Mouse (Mus musculus): Measurements from ENCODE around the gene Rhobtb3. TPM values are rescaled to one million over a fixed set of nuclear protein-coding genes. Genes with fewer than 3 reads are reported as not detected.
"Not testable (repeated sequence)": the region's sequence is repeated elsewhere in the genome, so short reads cannot be mapped to it uniquely, and the experiment has no call there.

The Rhobtb3 gene
- polyA plus RNA-seq, 1 experiment from 2014 or later, result 71.3 TPM

DNA sequence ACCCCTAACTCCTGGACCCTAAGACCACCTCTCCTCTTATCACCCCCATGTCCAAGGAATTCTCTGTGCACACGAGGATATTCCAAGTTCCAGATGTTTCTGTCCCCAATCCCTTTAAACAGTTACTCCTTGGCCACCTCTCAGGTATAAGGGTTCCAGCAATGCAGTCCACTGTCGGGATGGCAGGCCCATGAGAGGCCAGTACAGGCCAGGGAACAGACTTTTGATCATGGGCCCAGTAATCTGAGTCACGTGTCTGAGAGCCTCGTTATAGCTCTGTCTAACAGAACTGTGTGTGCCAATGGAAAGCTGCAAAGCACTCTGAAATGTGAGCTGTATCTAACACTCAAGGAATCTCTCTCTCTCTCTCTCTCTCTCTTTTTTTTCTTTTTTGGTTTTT, 29.6 kb downstream of the Rhobtb3 start:
- peaks cover 49% of the 10 kb centered on the region for H3K36me3 ChIP-seq
- ATAC-seq (ENCODE audit: insufficient number of reproducible peaks, insufficient read depth, low FRiP score, low TSS enrichment), result 0 out of 2 replicates have a peak, but pooled peaks have one; percentile 47

DNA sequence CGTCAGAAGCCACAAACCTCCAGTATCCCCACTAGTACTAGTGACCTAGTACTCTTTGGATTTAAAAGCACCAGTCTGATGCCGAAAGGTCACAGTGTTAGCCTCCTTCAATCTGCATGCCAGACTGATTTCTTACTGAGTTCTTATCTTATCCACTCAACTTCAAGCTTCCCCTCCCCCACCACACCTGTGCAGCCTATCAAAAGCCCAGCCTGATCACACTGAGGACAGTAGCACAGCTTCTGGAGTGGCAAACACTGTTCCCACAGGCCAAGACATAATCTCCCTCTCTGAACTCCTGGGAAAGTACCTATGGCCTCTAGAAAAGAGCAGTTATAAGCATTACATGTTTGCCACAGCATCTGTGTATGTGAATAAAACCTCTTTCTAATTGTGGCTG, 35.5 kb downstream of the Rhobtb3 start:
- WGBS, result 61% methylated on average over 2 of the region's 2 CpGs
- H3K36me3 ChIP-seq, result peaks cover 17% of the 10 kb centered on the region
- no peak overlapping the region for H3K27ac ChIP-seq
- ATAC-seq (ENCODE audit: insufficient number of reproducible peaks, insufficient read depth, low FRiP score, low TSS enrichment), result no peak
- no peak overlapping the region for H3K4me3 ChIP-seq
- no peaks in the 10 kb centered on the region for H3K4me1 ChIP-seq
- no peak overlapping the region for H3K4me2 ChIP-seq (replicated peaks)
- H3K27me3 ChIP-seq, result no peaks in the 10 kb centered on the region
- no peak overlapping the region for H3K9ac ChIP-seq
- no peaks in the 10 kb centered on the region for H3K9me3 ChIP-seq

More for the DNA sequence above, 29.6 kb downstream of the Rhobtb3 start:
- Histone ChIP-seq H3K27me3 (no peaks in the 10 kb centered on the region), H3K9me3 (no peaks in the 10 kb centered on the region), H3K4me3 (no peak overlapping the region), H3K4me1 (no peaks in the 10 kb centered on the region), H3K9ac (no peak overlapping the region), H3K4me2 (replicated peaks) (no peak overlapping the region), H3K27ac (no peak overlapping the region)
- 63% methylated on average over 4 of the region's 4 CpGs for WGBS

DNA sequence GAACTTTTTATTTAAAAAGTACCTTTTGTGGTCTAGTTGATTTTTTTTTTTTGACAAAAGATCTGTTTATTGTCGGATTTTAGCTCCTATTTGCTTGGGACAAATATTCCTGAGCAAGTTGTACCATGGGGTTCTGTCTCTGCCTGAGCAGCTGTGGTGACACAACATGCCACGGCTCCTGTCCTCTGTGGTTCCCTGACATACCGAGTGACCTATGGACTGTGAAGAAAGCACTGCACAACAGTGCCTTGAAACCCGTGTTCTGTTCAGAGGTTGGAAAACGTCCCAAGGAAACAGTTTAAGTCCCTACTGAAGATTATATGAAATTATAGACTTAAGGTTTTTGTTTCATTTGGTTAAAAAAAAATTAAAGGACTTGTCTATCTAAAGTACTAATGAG, 36.6 kb downstream of the Rhobtb3 start:
- Histone ChIP-seq H3K36me3 (peaks cover 22% of the 10 kb centered on the region), H3K4me2 (replicated peaks) (no peak overlapping the region), H3K27ac (no peak overlapping the region), H3K27me3 (no peaks in the 10 kb centered on the region), H3K4me1 (no peaks in the 10 kb centered on the region), H3K9ac (no peak overlapping the region), H3K9me3 (no peaks in the 10 kb centered on the region), H3K4me3 (no peak overlapping the region)
- no peak for ATAC-seq (ENCODE audit: insufficient number of reproducible peaks, insufficient read depth, low FRiP score, low TSS enrichment)
- WGBS, result 79% methylated on average over 5 of the region's 5 CpGs

DNA sequence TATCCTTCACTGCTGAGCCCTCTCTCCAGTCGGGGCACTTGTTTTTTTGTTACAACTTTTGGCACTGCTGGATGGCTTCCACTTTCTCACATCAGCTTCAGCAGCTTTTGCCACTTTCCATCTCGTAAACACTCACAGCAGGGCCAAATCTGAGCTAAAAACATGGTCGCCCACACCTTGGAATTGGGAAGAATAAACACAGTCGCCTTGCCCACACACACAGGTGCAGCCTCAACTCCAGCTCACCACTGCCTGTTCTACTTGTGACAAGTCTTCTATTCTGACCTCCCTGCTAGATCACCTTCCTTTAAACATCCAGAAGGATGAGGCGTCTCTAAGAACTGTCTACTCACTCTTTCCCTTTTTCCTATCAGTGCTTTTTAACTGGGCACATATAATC, 39.1 kb downstream of the Rhobtb3 start:
- Histone ChIP-seq H3K9ac (no peak overlapping the region), H3K4me2 (replicated peaks) (no peak overlapping the region), H3K27me3 (no peaks in the 10 kb centered on the region), H3K4me3 (no peak overlapping the region), H3K9me3 (no peaks in the 10 kb centered on the region), H3K4me1 (no peaks in the 10 kb centered on the region), H3K27ac (no peak overlapping the region), H3K36me3 (peaks cover 26% of the 10 kb centered on the region)
- WGBS, result 84% methylated on average over 5 of the region's 5 CpGs
- ATAC-seq (ENCODE audit: insufficient number of reproducible peaks, insufficient read depth, low FRiP score, low TSS enrichment), result no peak

DNA sequence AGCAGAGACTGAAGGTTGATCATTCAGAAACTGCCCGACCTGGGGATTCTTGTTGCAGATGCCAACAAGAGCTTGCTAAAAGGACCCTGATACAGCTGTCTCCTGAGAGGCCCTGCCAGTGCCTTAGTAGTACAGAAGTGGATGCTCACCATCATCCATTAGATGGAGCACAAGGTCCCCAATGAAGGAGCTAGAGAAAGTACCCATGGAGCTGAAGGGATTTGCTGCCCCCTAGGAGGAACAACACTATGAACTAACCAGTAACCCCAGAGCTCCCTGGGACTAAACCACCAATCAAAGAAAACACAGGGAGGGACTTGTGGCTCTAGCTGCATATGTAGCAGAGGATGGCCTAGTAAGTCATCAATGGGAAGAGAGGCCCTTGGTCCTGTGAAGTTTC, 42.8 kb downstream of the Rhobtb3 start:
- H3K27ac ChIP-seq; H3K9me3 ChIP-seq; H3K27me3 ChIP-seq; H3K4me1 ChIP-seq; H3K4me2 ChIP-seq (replicated peaks); H3K9ac ChIP-seq; ATAC-seq (ENCODE audit: insufficient number of reproducible peaks, insufficient read depth, low FRiP score, low TSS enrichment); H3K4me3 ChIP-seq: not testable (repeated sequence)
- WGBS, result 90% methylated on average over 1 of the region's 1 CpGs
- peaks cover 23% of the 10 kb centered on the region for H3K36me3 ChIP-seq

DNA sequence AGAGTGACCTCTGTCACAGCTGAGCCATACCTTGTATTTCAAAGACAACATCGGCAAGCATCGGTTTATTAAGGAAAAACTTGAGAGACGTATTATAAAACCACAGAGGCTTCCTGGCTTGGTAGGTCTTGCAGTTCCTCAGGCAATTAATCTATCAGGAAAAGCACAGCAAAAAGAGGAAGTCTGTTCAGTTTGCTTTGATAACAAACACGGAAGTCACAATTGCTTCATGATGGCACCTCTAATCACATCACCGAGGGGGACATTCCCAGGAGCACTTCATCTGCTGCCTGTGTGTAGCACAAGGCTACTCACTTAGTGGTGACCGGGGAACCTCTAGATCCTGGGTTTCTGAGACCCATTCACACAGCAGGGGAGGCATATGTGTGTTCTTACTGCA, 50.8 kb downstream of the Rhobtb3 start:
- no peaks in the 10 kb centered on the region for H3K27me3 ChIP-seq
- no peak overlapping the region for H3K4me3 ChIP-seq
- H3K4me2 ChIP-seq (replicated peaks), result no peak overlapping the region
- H3K27ac ChIP-seq, result no peak overlapping the region
- WGBS, result 84% methylated on average over 6 of the region's 6 CpGs
- no peak overlapping the region for H3K9ac ChIP-seq
- no peaks in the 10 kb centered on the region for H3K4me1 ChIP-seq
- no peaks in the 10 kb centered on the region for H3K9me3 ChIP-seq
- ATAC-seq (ENCODE audit: insufficient number of reproducible peaks, insufficient read depth, low FRiP score, low TSS enrichment), result no peak
- H3K36me3 ChIP-seq, result peaks cover 37% of the 10 kb centered on the region

DNA sequence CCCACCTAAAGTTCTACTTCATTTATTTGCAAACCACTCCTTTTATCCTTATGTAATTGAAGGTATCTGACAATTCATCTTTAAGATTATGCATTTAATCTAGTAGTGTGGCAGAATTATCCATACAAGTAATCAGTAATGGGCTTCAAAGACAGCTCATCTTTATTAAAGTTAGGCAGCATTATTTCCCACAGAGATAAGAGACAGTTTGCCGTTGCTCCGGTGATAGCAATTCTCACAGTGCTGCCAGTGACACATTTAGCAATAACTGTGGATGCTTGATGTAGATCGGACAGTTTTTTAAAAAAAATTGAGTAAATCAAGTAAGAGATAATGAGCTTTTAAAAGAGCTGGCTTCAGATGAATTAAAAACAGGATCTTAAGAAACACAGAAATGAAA, 51.4 kb downstream of the Rhobtb3 start:
- Histone ChIP-seq H3K36me3 (peaks cover 40% of the 10 kb centered on the region), H3K27me3 (no peaks in the 10 kb centered on the region), H3K27ac (no peak overlapping the region), H3K4me2 (replicated peaks) (no peak overlapping the region), H3K4me3 (no peak overlapping the region), H3K9me3 (no peaks in the 10 kb centered on the region), H3K4me1 (no peaks in the 10 kb centered on the region), H3K9ac (no peak overlapping the region)
- 91% methylated on average over 3 of the region's 3 CpGs for WGBS
- ATAC-seq (ENCODE audit: insufficient number of reproducible peaks, insufficient read depth, low FRiP score, low TSS enrichment), result no peak

DNA sequence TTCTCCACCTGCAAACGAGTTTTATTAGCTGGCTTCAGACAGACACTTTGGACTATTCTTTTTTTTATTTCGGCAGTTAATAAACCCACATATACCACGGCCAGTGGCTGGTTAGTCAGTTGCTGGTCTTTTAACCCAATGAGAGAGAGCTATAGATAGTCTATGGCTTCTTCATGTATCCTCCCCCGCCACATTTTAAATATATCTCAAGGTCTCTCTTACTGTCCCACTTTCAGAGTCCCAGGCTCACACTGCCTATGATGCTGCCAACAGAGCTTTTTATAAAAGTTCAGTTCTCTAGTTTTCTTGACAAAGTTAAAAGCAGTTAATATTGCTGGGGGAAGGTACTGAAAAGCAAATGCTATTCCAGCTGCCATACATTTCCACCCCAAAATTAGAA, 51.9 kb downstream of the Rhobtb3 start:
- Histone ChIP-seq H3K27ac (no peak overlapping the region), H3K4me3 (no peak overlapping the region), H3K36me3 (peaks cover 42% of the 10 kb centered on the region), H3K27me3 (no peaks in the 10 kb centered on the region), H3K9ac (no peak overlapping the region), H3K4me2 (replicated peaks) (no peak overlapping the region), H3K9me3 (no peaks in the 10 kb centered on the region), H3K4me1 (no peaks in the 10 kb centered on the region)
- no peak for ATAC-seq (ENCODE audit: insufficient number of reproducible peaks, insufficient read depth, low FRiP score, low TSS enrichment)
- 94% methylated on average over 4 of the region's 4 CpGs for WGBS

DNA sequence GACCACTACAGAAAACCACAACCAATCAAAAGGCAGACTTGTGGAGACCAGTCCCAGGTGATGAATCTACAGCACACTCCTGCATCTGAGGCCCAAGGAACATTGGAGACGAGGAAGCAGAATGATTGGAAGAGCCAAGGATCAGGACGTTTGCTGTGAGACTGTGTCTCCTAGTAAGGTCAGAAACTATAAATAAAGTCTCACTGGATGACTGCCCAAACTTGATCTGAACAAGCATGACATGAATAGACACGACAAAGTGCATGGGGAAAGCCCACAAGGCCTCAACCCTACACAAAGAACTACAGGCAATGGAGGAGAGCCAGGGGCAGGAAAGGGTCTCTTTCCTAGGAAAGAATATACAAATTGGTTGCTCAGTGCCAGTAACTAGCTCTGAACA, 59.9 kb downstream of the Rhobtb3 start:
- no peak overlapping the region for H3K4me3 ChIP-seq
- no peak overlapping the region for H3K4me2 ChIP-seq (replicated peaks)
- WGBS, result 80% methylated on average over 3 of the region's 3 CpGs
- no peak for ATAC-seq (ENCODE audit: insufficient number of reproducible peaks, insufficient read depth, low FRiP score, low TSS enrichment)
- no peaks in the 10 kb centered on the region for H3K27me3 ChIP-seq
- H3K9me3 ChIP-seq, result no peaks in the 10 kb centered on the region
- no peak overlapping the region for H3K9ac ChIP-seq
- no peaks in the 10 kb centered on the region for H3K4me1 ChIP-seq
- no peak overlapping the region for H3K27ac ChIP-seq
- H3K36me3 ChIP-seq, result peaks cover 40% of the 10 kb centered on the region

DNA sequence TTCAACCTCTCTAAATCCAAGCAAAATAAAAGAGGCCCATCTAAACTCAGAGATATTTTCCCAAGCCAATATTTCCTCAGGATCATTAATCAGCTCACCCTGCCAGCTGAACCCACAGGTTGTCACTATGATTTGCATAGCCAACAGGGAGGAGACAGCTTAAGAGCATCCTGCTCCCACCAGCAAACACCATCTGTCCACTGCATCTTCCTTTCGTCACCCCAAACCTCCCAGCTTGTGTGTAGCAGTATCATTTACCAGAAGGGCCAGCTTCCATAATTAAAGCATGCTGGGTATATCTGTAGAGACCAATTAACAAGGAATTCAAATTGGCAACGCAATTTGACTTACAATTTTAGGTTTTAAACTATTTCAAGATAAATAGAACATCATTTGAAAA, 63.2 kb downstream of the Rhobtb3 start:
- Histone ChIP-seq H3K27me3 (no peaks in the 10 kb centered on the region), H3K27ac (no peak overlapping the region), H3K9me3 (no peaks in the 10 kb centered on the region), H3K9ac (no peak overlapping the region), H3K36me3 (peaks cover 52% of the 10 kb centered on the region), H3K4me1 (no peaks in the 10 kb centered on the region), H3K4me2 (replicated peaks) (no peak overlapping the region), H3K4me3 (no peak overlapping the region)
- WGBS, result 76% methylated on average over 2 of the region's 2 CpGs
- no peak for ATAC-seq (ENCODE audit: insufficient number of reproducible peaks, insufficient read depth, low FRiP score, low TSS enrichment)

DNA sequence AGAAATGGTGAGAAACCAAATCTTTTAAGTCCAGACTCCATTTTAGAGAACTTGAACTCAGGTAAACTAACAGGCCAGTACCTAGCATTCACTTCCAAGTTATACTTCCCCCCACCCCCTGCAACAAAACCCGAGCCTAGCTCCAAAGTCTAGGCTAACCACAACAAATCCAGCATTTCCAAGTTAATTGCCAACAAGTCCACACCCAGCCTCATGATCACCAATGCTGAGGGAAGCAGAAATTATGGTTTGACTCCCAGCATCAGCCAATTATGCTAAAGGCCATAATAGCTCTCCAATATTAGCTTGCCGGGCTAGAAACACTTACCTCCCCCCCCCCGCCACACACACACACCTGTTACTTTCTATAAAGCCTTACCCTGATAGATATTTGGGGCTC, 64.0 kb downstream of the Rhobtb3 start:
- H3K27ac ChIP-seq, result no peak overlapping the region
- no peaks in the 10 kb centered on the region for H3K27me3 ChIP-seq
- no peak for ATAC-seq (ENCODE audit: insufficient number of reproducible peaks, insufficient read depth, low FRiP score, low TSS enrichment)
- no peak overlapping the region for H3K9ac ChIP-seq
- no peaks in the 10 kb centered on the region for H3K4me1 ChIP-seq
- H3K4me3 ChIP-seq, result no peak overlapping the region
- no peaks in the 10 kb centered on the region for H3K9me3 ChIP-seq
- 78% methylated on average over 3 of the region's 3 CpGs for WGBS
- H3K4me2 ChIP-seq (replicated peaks), result no peak overlapping the region
- peaks cover 51% of the 10 kb centered on the region for H3K36me3 ChIP-seq

DNA sequence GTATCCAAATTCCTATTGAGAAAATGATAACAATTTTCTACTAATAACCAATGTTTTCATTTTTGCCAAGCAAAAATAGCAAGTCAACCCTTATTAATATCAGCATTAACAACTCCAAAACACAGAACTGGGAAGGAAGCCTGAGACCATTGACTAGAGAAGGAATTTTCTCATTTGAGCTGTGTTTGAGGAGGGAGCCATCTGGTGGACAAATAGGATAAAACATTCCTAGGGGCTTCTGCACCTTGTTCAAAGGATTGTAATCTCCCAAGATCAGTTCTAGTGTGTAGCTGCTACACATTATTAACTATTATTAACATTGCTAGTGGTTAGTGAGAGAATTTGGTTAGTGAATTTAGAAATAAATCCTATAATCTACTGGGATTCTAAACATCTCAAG, 65.8 kb downstream of the Rhobtb3 start:
- no peak for ATAC-seq (ENCODE audit: insufficient number of reproducible peaks, insufficient read depth, low FRiP score, low TSS enrichment)
- no peak overlapping the region for H3K27ac ChIP-seq
- no peak overlapping the region for H3K4me2 ChIP-seq (replicated peaks)
- peaks cover 50% of the 10 kb centered on the region for H3K36me3 ChIP-seq
- H3K9me3 ChIP-seq, result no peaks in the 10 kb centered on the region
- H3K9ac ChIP-seq, result no peak overlapping the region
- H3K27me3 ChIP-seq, result no peaks in the 10 kb centered on the region
- no peak overlapping the region for H3K4me3 ChIP-seq
- H3K4me1 ChIP-seq, result no peaks in the 10 kb centered on the region

DNA sequence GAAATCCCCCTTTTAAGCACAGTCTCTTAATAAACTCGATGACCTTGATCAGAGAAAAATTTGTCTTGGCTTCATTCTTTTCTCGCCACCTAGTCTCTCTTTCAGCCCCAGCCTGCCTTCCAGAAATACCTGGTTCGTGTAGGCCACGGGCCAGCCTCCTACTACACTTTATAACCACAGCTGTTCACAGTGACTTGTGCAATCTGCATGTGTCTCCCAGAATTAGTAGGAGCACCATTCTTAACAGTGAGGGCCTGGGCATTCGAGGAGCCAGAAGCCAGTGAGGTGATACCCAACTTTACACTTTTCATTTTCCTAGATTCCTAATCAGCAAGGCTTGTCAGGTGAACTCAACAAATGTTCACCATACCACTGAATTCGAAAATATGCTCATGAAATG, 67.1 kb downstream of the Rhobtb3 start:
- 92% methylated on average over 6 of the region's 6 CpGs for WGBS
- no peaks in the 10 kb centered on the region for H3K4me1 ChIP-seq
- no peak overlapping the region for H3K27ac ChIP-seq
- H3K4me3 ChIP-seq, result no peak overlapping the region
- no peaks in the 10 kb centered on the region for H3K9me3 ChIP-seq
- H3K27me3 ChIP-seq, result no peaks in the 10 kb centered on the region
- H3K9ac ChIP-seq, result no peak overlapping the region
- H3K4me2 ChIP-seq (replicated peaks), result no peak overlapping the region
- ATAC-seq (ENCODE audit: insufficient number of reproducible peaks, insufficient read depth, low FRiP score, low TSS enrichment), result no peak
- H3K36me3 ChIP-seq, result peaks cover 52% of the 10 kb centered on the region

All from embryonic facial prominence, embryonic 12.5 days (tissue).